Comparison of ENCODE assay signal across 8 mouse cellular contexts in the genomic region with DNA sequence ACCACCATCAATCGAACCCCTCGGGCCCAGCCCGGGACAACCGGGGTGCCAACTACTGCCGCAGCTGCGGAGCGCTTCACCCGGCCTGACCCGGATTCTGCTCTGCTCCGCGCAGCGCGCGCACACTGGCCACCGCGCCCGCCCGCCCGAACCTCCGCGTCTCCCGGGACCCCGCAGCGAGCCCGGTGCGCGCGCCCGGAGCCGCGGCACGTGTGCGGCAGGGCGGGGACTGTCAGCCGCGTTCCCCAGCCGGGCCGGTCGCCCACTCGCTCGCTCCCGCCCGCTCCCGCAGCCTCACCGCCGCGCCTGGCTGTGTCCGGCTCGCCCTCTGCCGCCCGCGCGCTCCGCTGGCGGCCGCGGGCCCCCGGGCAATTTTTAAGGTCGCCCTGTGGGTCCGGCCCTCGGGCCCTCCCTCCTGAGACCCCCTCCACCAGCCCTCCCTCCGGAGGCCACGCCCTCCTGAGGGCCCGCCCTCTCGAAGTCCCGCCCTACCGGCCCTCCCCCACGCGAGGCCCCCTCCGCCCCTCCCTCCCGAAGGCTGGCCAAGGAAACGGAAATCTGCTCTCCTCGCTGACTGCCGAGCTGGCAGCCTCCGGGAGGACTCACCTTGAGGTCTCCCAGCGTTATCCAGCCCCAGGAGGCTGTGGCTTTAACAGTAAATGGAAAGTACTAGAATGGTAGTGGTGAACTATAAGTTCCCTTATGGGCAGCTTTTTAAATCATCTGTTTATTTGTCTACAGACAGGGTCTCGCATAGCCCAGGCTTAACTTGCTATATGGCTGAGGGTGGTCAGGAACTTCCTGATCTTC. TPM values are rescaled to one million over a fixed set of nuclear protein-coding genes. Genes with fewer than 3 reads are reported as not detected.
DNase-seq lines count a peak whose midpoint lies in the region; ATAC-seq lines count a peak whose summit lies in the region.

A gene (minus strand): TSS at position 456 of the 810 bp plus-strand sequence.

- 0 out of 2 replicates have a peak, but pooled peaks cover 5% of the 10 kb centered on the region for H3K4me1 ChIP-seq in hindbrain, embryonic 14.5 days (replicated peaks; ENCODE audit: control insufficient read depth, insufficient read depth, low read length)

- H3K36me3 ChIP-seq in hindbrain, embryonic 14.5 days (replicated peaks; ENCODE audit: control insufficient read depth, insufficient read depth), result no peaks in the 10 kb centered on the region
- no peaks in the 10 kb centered on the region for H3K36me3 ChIP-seq in macrophage (ENCODE audit: inconsistent target)

- peak within 1 kb of the TSS; percentile 76 for H3K27ac ChIP-seq in hindbrain, embryonic 14.5 days
- peak within 1 kb of the TSS; percentile 31; the same call in 1 of the 2 replicates for H3K27ac ChIP-seq in macrophage

- peak; percentile 96 for ATAC-seq in hindbrain, embryonic 14.5 days (ENCODE audit: low FRiP score)

- DNase-seq in R1 (ENCODE audit: low read depth, low spot score), result peak; percentile 90
- peak; percentile 93 to 95 for DNase-seq in cerebellum, postnatal 14 days
- DNase-seq in frontal cortex, postnatal 14 days (ENCODE audit: low spot score in 2 of 2), result peak; percentile 73 to 76
- DNase-seq in hindbrain, embryonic 14.5 days (ENCODE audit: low spot score), result peak; percentile 83
- DNase-seq in left cerebral cortex, adult 18-20 months (ENCODE audit: low spot score in 2 of 2), result peak; percentile 80 to 82
- DNase-seq in right cerebral cortex, adult 18-20 months, result peak; percentile 88
- DNase-seq in urinary bladder, postnatal 10 days (ENCODE audit: low spot score), result peak; percentile 65

- WGBS in hindbrain, embryonic 14.5 days, result under 1% methylated on average over 56 of the region's 77 CpGs
- under 1% methylated on average over 68 of the region's 77 CpGs for WGBS in macrophage (ENCODE audit: missing documents)

- peak within 1 kb of the TSS; percentile 78 for H3K9ac ChIP-seq in hindbrain, embryonic 14.5 days

- no peaks in the 10 kb centered on the region for H3K79me2 ChIP-seq in macrophage (ENCODE audit: inconsistent target)

- H3K4me3 ChIP-seq in hindbrain, embryonic 14.5 days (replicated peaks; ENCODE audit: low read length), result peak within 1 kb of the TSS; percentile 85
- H3K4me3 ChIP-seq in macrophage (ENCODE audit: inconsistent target), result peak within 1 kb of the TSS; percentile 67

- peak within 1 kb of the TSS; percentile 88 for H3K4me2 ChIP-seq in hindbrain, embryonic 14.5 days (replicated peaks)

- H3K9me3 ChIP-seq in hindbrain, embryonic 14.5 days (ENCODE audit: control insufficient read depth, low read length), result no peaks in the 10 kb centered on the region

- H3K27me3 ChIP-seq in hindbrain, embryonic 14.5 days (ENCODE audit: control insufficient read depth, insufficient read depth, low read length), result no peaks in the 10 kb centered on the region

RNA-seq across cellular contexts. Expression of the gene that starts here (rescaled TPM):
- polyA plus RNA-seq in hindbrain, embryonic 14.5 days (2014; fragmentation: Nextera tagmentation; extraction: Ambion mirVana), result 8.1 and 9.2 TPM in 2 replicates
- total RNA-seq in left cerebral cortex, adult 18-20 months (2021), result 10 to 100 TPM; 11.1 to 12.6 TPM
- 1 to 10 TPM in 20 of 26 experiments, under 1 TPM in 6; 0.27 to 7.6 (median 2.1) TPM for total RNA-seq in macrophage (2018; cell fraction: chromatin; rRNA removed)
- 1 to 10 TPM; 3.6 to 9.3 (median 5.6) TPM for total RNA-seq in macrophage (2018; cell fraction: cytosol; rRNA removed)
- total RNA-seq in macrophage (2018; cell fraction: nucleus; rRNA removed), result 1 to 10 TPM; 1.2 to 9.2 (median 2.7) TPM
- polyA plus RNA-seq in macrophage (2018), result 3.6 to 8.9 TPM (median 4.3 TPM) in 3 replicates

Comparison
In these comparisons a context has a peak if more than half of its experiments do, and no peak if none do; other contexts are left out.
1. Peak in every context shown above with its lines: DNase-seq, ATAC-seq, H3K4me3 ChIP-seq and H3K27ac ChIP-seq.